Mouse (Mus musculus): ENCODE measurements at regions not wholly inside any gene's neighbourhood (a gene's known extent, or its start where the extent isn't known, plus 50 kb on each side); places are given as distances from the start of the nearest gene placed in this dataset.

DNA sequence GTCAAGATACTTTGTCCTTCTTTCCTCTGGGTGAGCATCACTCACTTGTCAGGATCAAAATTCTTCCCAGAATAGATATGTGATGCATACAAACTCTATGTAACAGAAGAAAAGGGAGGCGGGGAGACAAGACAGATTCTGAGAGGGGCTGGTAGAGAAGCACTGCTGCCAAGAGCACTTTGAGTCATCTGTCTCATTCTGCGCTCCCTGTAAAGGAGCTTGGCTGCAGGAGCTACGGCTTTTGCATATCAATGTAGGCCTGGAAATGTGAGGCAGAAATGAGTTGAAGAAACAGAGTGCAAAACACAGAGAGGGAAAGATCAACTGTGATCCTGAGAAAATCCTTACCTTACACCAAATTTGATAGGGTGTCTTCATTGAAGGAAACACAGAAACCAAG lies 162.6 kb upstream of the Syndig1 start:
- Histone ChIP-seq H3K36me3 (ENCODE audit: control insufficient read depth, insufficient read depth, low read length) (no peaks in the 10 kb centered on the region), H3K27ac (ENCODE audit: low read length) (no peak overlapping the region), H3K4me3 (ENCODE audit: low read depth, low read length) (no peak overlapping the region), H3K4me1 (ENCODE audit: control insufficient read depth, insufficient read depth, low read length) (no peaks in the 10 kb centered on the region; the same call in 1 of the 2 replicates), H3K4me2 (ENCODE audit: low read length) (no peak overlapping the region), H3K27me3 (ENCODE audit: control insufficient read depth, insufficient read depth, low read depth, low read length) (no peaks in the 10 kb centered on the region), H3K9me3 (replicated peaks; ENCODE audit: control insufficient read depth, low read length, poor library complexity, severe bottlenecking) (no peaks in the 10 kb centered on the region), H3K9ac (ENCODE audit: low read depth, low read length) (no peak overlapping the region)
- 62% methylated on average over 3 of the region's 3 CpGs for WGBS
- ATAC-seq: 0 out of 2 replicates have a peak, but pooled peaks have one; percentile 60

GRCm38 (mm10) chr2:149671870-149672269 lies 157.1 kb upstream of the Syndig1 start:
- Histone ChIP-seq H3K4me2 (ENCODE audit: low read length) (no peak overlapping the region), H3K36me3 (ENCODE audit: control insufficient read depth, insufficient read depth, low read length) (no peaks in the 10 kb centered on the region), H3K4me1 (ENCODE audit: control insufficient read depth, insufficient read depth, low read length) (no peaks in the 10 kb centered on the region), H3K9me3 (replicated peaks; ENCODE audit: control insufficient read depth, low read length, poor library complexity, severe bottlenecking) (no peaks in the 10 kb centered on the region), H3K27me3 (ENCODE audit: control insufficient read depth, insufficient read depth, low read depth, low read length) (no peaks in the 10 kb centered on the region), H3K27ac (ENCODE audit: low read length) (no peak overlapping the region), H3K4me3 (ENCODE audit: low read depth, low read length) (no peak overlapping the region), H3K9ac (ENCODE audit: low read depth, low read length) (no peak overlapping the region)
- peak; percentile 71 for ATAC-seq
- WGBS: 39% methylated on average over 1 of the region's 1 CpGs

DNA sequence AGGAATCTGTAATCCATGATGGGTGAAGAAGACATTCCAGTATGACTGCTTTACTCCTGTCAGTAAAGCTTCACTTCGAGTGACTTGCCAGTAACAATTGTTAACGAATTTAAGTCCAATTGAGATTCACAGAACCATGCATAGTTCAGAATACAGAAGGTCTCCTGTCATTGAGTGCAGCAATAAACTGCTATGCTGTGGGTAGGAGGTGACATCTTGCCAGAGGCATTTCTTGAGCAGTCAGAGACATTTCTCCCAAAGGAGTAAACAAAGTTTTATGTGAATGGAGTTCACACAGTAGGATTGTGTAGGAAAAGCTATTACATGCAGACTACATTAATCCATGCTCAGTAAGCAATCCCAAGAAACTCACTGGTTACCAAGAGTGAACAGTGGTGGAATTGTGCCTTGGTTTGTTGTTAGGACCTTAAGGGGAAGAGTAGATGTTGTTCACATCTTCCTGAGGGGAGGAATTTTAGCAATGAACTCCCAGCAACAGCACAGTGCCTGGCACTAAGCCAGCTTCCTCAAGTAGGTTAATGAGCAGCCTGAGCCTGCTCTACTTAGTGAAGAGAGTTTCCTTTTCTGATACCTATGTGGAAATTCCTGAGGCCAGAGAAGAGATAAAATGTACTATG lies 149.1 kb upstream of the Syndig1 start:
- no peak overlapping the region for H3K4me3 ChIP-seq (ENCODE audit: low read depth, low read length)
- ATAC-seq: no peak
- H3K9ac ChIP-seq (ENCODE audit: low read depth, low read length): no peak overlapping the region
- H3K4me1 ChIP-seq (ENCODE audit: control insufficient read depth, insufficient read depth, low read length): no peaks in the 10 kb centered on the region
- 70% methylated on average over 2 of the region's 2 CpGs for WGBS
- H3K4me2 ChIP-seq (ENCODE audit: low read length): no peak overlapping the region
- H3K9me3 ChIP-seq (replicated peaks; ENCODE audit: control insufficient read depth, low read length, poor library complexity, severe bottlenecking): no peaks in the 10 kb centered on the region
- H3K36me3 ChIP-seq (ENCODE audit: control insufficient read depth, insufficient read depth, low read length): no peaks in the 10 kb centered on the region
- no peaks in the 10 kb centered on the region for H3K27me3 ChIP-seq (ENCODE audit: control insufficient read depth, insufficient read depth, low read depth, low read length)
- no peak overlapping the region for H3K27ac ChIP-seq (ENCODE audit: low read length)

DNA sequence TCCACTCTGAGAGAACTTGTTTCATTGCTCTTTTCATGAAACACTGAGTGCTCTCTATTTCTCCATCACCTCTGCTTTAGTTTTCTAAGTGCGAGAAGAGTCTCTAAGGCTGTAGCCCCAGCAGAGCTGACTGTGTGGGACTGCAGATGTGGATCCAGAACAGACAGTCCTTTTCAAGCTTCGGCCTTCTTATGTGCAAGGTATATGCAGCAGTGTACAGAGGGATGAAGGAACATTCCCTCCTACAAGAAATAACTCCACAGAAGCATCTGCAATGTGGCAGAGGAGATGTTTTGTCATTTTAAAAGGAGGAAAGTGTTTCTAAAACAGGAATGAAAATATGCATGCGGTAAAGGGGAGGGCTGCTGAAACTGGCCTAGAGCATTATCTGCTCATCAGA lies 106.7 kb upstream of the Syndig1 start:
- no peaks in the 10 kb centered on the region for H3K36me3 ChIP-seq (ENCODE audit: control insufficient read depth, insufficient read depth, low read length)
- H3K9ac ChIP-seq (ENCODE audit: low read depth, low read length): no peak overlapping the region
- no peak for ATAC-seq
- H3K9me3 ChIP-seq (replicated peaks; ENCODE audit: control insufficient read depth, low read length, poor library complexity, severe bottlenecking): no peaks in the 10 kb centered on the region
- no peak overlapping the region for H3K4me2 ChIP-seq (ENCODE audit: low read length)
- WGBS: 81% methylated on average over 3 of the region's 3 CpGs
- H3K27me3 ChIP-seq (ENCODE audit: control insufficient read depth, insufficient read depth, low read depth, low read length): no peaks in the 10 kb centered on the region
- no peaks in the 10 kb centered on the region for H3K4me1 ChIP-seq (ENCODE audit: control insufficient read depth, insufficient read depth, low read length)
- no peak overlapping the region for H3K4me3 ChIP-seq (ENCODE audit: low read depth, low read length)
- H3K27ac ChIP-seq (ENCODE audit: low read length): no peak overlapping the region

DNA sequence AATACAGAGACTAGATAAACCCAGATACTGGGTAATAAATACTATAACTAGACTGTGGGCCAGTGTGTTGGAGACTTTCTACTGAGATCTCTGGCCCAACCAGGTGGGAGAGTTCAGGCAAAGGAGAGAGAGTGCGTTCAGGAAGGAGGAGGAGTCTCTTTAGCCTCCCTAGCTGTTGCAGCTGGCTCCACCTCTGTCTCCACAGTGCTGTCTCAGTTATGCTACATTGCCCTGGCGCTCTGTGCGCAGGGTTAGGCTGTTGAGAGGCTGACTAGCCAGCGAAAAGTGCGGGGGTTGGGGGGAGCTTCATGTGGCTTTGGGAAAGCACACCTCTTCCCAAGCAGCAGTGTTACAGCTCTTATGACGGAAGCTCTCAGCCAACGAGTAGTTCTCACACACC lies 104.7 kb upstream of the Syndig1 start:
- Histone ChIP-seq H3K4me1 (ENCODE audit: control insufficient read depth, insufficient read depth, low read length) (no peaks in the 10 kb centered on the region), H3K9me3 (replicated peaks; ENCODE audit: control insufficient read depth, low read length, poor library complexity, severe bottlenecking) (no peaks in the 10 kb centered on the region), H3K4me3 (ENCODE audit: low read depth, low read length) (no peak overlapping the region), H3K9ac (ENCODE audit: low read depth, low read length) (no peak overlapping the region), H3K27me3 (ENCODE audit: control insufficient read depth, insufficient read depth, low read depth, low read length) (no peaks in the 10 kb centered on the region), H3K4me2 (ENCODE audit: low read length) (no peak overlapping the region), H3K27ac (ENCODE audit: low read length) (no peak overlapping the region), H3K36me3 (ENCODE audit: control insufficient read depth, insufficient read depth, low read length) (no peaks in the 10 kb centered on the region)
- WGBS: 25% methylated on average over 7 of the region's 7 CpGs
- ATAC-seq: no peak

GRCm38 (mm10) chr2:149725932-149726331 lies 103.1 kb upstream of the Syndig1 start:
- H3K36me3 ChIP-seq (ENCODE audit: control insufficient read depth, insufficient read depth, low read length): no peaks in the 10 kb centered on the region
- ATAC-seq: no peak
- H3K4me1 ChIP-seq (ENCODE audit: control insufficient read depth, insufficient read depth, low read length): no peaks in the 10 kb centered on the region
- no peak overlapping the region for H3K9ac ChIP-seq (ENCODE audit: low read depth, low read length)
- no peaks in the 10 kb centered on the region for H3K27me3 ChIP-seq (ENCODE audit: control insufficient read depth, insufficient read depth, low read depth, low read length)
- WGBS: 80% methylated on average over 3 of the region's 3 CpGs
- no peak overlapping the region for H3K27ac ChIP-seq (ENCODE audit: low read length)
- H3K4me2 ChIP-seq (ENCODE audit: low read length): no peak overlapping the region
- H3K4me3 ChIP-seq (ENCODE audit: low read depth, low read length): no peak overlapping the region
- no peaks in the 10 kb centered on the region for H3K9me3 ChIP-seq (replicated peaks; ENCODE audit: control insufficient read depth, low read length, poor library complexity, severe bottlenecking)

- no peak for ATAC-seq
- no peak overlapping the region for H3K27ac ChIP-seq (ENCODE audit: low read length)
- H3K9ac ChIP-seq (ENCODE audit: low read depth, low read length): no peak overlapping the region
- 48% methylated on average over 2 of the region's 2 CpGs for WGBS
- no peaks in the 10 kb centered on the region for H3K9me3 ChIP-seq (replicated peaks; ENCODE audit: control insufficient read depth, low read length, poor library complexity, severe bottlenecking)
- no peaks in the 10 kb centered on the region for H3K36me3 ChIP-seq (ENCODE audit: control insufficient read depth, insufficient read depth, low read length)
- no peak overlapping the region for H3K4me2 ChIP-seq (ENCODE audit: low read length)
- no peaks in the 10 kb centered on the region for H3K4me1 ChIP-seq (ENCODE audit: control insufficient read depth, insufficient read depth, low read length)
- no peak overlapping the region for H3K4me3 ChIP-seq (ENCODE audit: low read depth, low read length)
- no peaks in the 10 kb centered on the region for H3K27me3 ChIP-seq (ENCODE audit: control insufficient read depth, insufficient read depth, low read depth, low read length)
Measured at GRCm38 (mm10) chr2:149737837-149738236, 91.2 kb upstream of the Syndig1 start.

DNA sequence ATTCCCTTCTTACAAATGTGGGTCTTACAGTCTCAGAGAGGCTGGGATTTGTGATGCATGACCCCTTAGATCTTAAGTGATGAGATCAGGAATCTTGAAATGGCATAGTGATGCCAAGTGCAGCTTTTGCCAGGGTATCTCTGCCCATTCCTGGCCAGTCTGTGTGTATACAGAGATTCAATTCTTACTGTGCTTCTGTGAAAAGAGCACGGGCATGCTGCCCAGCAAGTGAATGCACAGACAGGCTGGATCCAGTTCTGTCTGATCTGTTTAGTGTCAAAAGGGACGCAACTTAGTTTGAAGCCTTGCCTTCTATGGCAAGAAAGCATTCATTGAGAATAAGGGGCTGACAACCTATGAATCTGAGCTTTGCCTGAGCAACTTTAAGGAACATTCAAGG lies 89.1 kb upstream of the Syndig1 start:
- 58% methylated on average over 2 of the region's 2 CpGs for WGBS
- no peak overlapping the region for H3K4me2 ChIP-seq (ENCODE audit: low read length)
- no peaks in the 10 kb centered on the region for H3K36me3 ChIP-seq (ENCODE audit: control insufficient read depth, insufficient read depth, low read length)
- no peaks in the 10 kb centered on the region for H3K9me3 ChIP-seq (replicated peaks; ENCODE audit: control insufficient read depth, low read length, poor library complexity, severe bottlenecking)
- H3K27me3 ChIP-seq (ENCODE audit: control insufficient read depth, insufficient read depth, low read depth, low read length): no peaks in the 10 kb centered on the region
- H3K4me3 ChIP-seq (ENCODE audit: low read depth, low read length): no peak overlapping the region
- no peaks in the 10 kb centered on the region for H3K4me1 ChIP-seq (ENCODE audit: control insufficient read depth, insufficient read depth, low read length)
- ATAC-seq: peak; percentile 91
- no peak overlapping the region for H3K27ac ChIP-seq (ENCODE audit: low read length)
- H3K9ac ChIP-seq (ENCODE audit: low read depth, low read length): no peak overlapping the region

DNA sequence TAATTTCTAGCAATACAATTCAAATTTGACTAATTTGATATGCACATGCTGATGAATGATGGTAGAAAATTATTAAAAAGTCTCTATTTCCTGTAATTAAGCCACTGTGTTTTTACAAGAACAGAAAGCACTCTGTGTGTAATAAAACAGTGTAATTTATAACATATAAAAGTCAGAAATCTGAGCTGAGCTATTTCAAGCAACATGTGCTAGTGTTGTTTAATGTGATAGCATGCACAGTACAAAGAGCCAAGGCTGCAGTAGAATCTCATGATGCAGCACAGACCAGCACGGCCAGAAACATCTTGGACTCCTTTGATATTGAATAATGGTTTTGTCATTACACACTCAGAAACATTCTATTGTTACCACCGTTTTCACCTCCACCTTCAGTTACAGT lies 86.3 kb upstream of the Syndig1 start:
- H3K4me3 ChIP-seq (ENCODE audit: low read depth, low read length): no peak overlapping the region
- no peak for ATAC-seq
- no peaks in the 10 kb centered on the region for H3K4me1 ChIP-seq (ENCODE audit: control insufficient read depth, insufficient read depth, low read length)
- no peak overlapping the region for H3K9ac ChIP-seq (ENCODE audit: low read depth, low read length)
- H3K9me3 ChIP-seq (replicated peaks; ENCODE audit: control insufficient read depth, low read length, poor library complexity, severe bottlenecking): no peaks in the 10 kb centered on the region
- H3K27me3 ChIP-seq (ENCODE audit: control insufficient read depth, insufficient read depth, low read depth, low read length): no peaks in the 10 kb centered on the region
- H3K27ac ChIP-seq (ENCODE audit: low read length): no peak overlapping the region
- no peak overlapping the region for H3K4me2 ChIP-seq (ENCODE audit: low read length)
- no peaks in the 10 kb centered on the region for H3K36me3 ChIP-seq (ENCODE audit: control insufficient read depth, insufficient read depth, low read length)
- WGBS: 90% methylated on average over 2 of the region's 2 CpGs
